Mouse (Mus musculus): ENCODE measurements at regions not wholly inside any gene's neighbourhood (a gene's known extent, or its start where the extent isn't known, plus 50 kb on each side); places are given as distances from the start of the nearest gene placed in this dataset.

GRCm38 (mm10) chr1:92250594-92251463 is 55.3 kb upstream of the Hdac4 start:
- WGBS, result 84% methylated on average over 10 of the region's 10 CpGs
- no peak overlapping the region for H3K9ac ChIP-seq (ENCODE audit: low read length)
- no peak overlapping the region for H3K4me3 ChIP-seq (ENCODE audit: low read depth, low read length)
- no peak overlapping the region for H3K4me2 ChIP-seq
- no peaks in the 10 kb centered on the region for H3K9me3 ChIP-seq (ENCODE audit: control insufficient read depth, low read length)
- no peaks in the 10 kb centered on the region for H3K36me3 ChIP-seq (ENCODE audit: control insufficient read depth, insufficient read depth, low read length)
- H3K27me3 ChIP-seq (ENCODE audit: control insufficient read depth, insufficient read depth, low read length), result no peaks in the 10 kb centered on the region
- DNase-seq (ENCODE audit: low spot score, missing footprints), result no peak
- no peaks in the 10 kb centered on the region for H3K4me1 ChIP-seq (ENCODE audit: control insufficient read depth, insufficient read depth, low read length)
- ATAC-seq (ENCODE audit: low FRiP score), result no peak
- no peak overlapping the region for H3K27ac ChIP-seq (ENCODE audit: low read depth, low read length)

All from midbrain, embryonic 11.5 days (tissue).